Mouse (Mus musculus): Measurements from ENCODE around the gene Gm20814.
"Not testable (repeated sequence)": the region's sequence is repeated elsewhere in the genome, so short reads cannot be mapped to it uniquely, and the experiment has no call there.

Gm20814 gene

DNA sequence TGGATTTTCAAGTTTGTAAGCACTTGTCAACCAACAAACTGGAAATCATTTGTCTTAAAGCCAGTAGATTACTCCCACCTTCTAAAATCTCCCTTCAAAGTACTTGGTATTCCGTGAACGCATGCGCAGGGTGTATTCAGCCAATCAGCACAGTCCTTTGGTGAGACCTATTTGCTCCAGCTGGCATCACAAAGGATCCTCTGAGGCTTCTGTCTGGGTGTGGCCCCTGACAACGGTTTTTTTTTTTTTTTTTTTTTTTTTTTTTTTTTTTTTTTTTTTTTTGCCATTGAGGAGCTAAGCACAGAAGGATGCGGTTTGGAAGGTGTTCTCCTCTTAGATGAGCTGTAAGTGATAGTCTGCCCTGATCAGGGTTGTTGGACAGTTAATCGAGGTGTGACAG is at the start of gene Gm20814:
TSS of gene Gm20814 (plus strand) at position 301 of the 400 bp plus-strand sequence.
- DNase-seq, result not testable (repeated sequence)

All from lung, adult 18-20 months (tissue).